Mouse (Mus musculus): ENCODE measurements at regions not wholly inside any gene's neighbourhood (a gene's known extent, or its start where the extent isn't known, plus 50 kb on each side); places are given as distances from the start of the nearest gene placed in this dataset.

DNA sequence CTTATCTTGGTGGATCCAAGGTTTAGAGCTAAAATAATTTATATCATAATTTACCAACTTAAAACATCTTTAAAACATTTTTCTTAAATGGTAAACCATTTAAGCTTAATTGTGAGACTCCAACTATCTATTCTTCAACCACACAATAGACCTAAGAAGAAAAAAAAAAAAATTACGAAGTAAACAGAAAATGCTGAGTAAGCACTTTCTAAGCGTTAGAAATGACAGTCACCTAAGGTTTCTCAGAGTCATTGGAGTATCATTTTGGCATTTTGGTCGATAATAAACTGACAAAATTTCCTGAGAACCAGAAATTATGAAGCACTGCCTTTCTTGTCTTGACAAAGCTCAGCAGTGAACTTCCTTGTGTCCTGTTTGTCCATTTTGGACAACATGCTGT lies 1323.7 kb upstream of the Pcdh7 start:
- no peak for DNase-seq (ENCODE audit: inconsistent ontology term)

DNA sequence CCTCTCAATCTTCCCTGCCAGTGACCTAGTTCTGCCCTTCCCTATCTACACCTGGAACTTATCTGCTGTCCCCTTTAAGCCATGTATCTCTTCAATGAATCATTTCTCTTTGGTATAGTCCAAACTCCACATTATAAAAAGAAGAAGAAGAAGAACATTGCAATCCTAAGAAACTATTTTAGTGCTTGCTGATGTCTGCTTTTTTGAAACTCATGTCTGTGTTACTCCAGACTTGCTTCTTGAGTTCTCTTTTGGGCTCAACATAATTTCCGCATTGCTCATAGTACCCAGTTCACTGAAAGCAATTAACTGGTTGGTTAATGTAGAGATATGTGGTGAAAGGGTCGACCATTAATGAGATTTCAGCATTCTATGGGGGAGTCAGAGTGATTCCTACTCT lies 1282.8 kb upstream of the Pcdh7 start:
- peak; percentile 73 for DNase-seq (ENCODE audit: inconsistent ontology term)

DNA sequence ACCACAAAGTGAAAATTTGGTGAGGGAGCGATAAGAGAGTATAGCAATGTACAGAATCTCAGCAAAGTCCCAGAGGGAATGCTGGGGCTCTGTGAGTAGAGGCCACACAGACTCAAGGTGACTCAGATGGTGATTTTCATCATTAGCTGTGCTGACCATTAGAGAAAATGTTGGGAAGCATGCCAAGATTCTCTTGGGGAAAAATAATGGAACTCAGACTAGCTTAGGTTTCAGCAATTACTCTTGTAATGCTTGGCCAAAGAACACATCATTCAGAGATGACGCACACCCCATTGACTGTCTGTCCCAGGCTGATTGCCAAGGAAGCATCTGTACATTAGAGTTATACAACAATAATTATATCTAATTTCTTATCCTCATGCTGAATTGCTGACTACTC lies 1277.3 kb upstream of the Pcdh7 start:
- peak; percentile 90 for DNase-seq (ENCODE audit: inconsistent ontology term)

DNA sequence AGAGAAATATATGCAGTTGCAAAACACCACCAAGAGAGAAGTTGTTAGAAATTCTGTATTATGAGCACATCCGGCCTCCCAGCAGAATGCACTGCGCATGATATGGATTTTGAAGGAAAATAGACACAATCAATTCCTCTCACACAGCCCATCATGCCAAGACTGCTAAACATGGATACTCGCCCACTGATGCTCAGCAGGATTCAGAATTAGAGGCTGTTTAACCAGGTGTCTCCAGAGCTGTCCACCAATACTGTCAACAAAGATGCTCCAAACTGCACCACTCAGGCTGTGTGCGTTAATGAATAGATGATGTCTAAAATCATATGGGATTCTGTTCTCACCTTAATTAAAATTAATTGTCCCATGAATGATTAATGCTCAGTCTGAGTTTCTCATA lies 1230.0 kb upstream of the Pcdh7 start:
- no peak for DNase-seq (ENCODE audit: inconsistent ontology term)

All from Muller cell, postnatal 12 days (primary cell).